Mouse (Mus musculus) CH12F3 (cell line): ENCODE measurements around the gene Tns3.

Source experiments
- in situ Hi-C: fragments of 300-500 bp; cut with MboI; formaldehyde crosslinking; loops from 2 replicates; pipeline ENCODE4 v1.14.3; 2020; ENCODE audit warnings: low sequenced_read_pairs

Tns3 gene

GRCm38 (mm10) chr11:8444759-8445422 lies 219.4 kb downstream of the Tns3 start:
- in situ Hi-C loops, result no loop called here

GRCm38 (mm10) chr11:8443539-8444292 lies 220.6 kb downstream of the Tns3 start:
- in situ Hi-C loops, result no loop called here

- in situ Hi-C loops, result no loop called here
These were observed 223.6 kb downstream of the Tns3 start for GRCm38 (mm10) chr11:8440706-8441105.

GRCm38 (mm10) chr11:8440221-8440620 lies 224.1 kb downstream of the Tns3 start:
- in situ Hi-C loops, result no loop called here

GRCm38 (mm10) chr11:8439035-8439434 lies 225.3 kb downstream of the Tns3 start:
- in situ Hi-C loops, result no loop called here

GRCm38 (mm10) chr11:8438269-8438668 lies 226.1 kb downstream of the Tns3 start:
- in situ Hi-C loops, result no loop called here

GRCm38 (mm10) chr11:8435101-8435500 lies 229.2 kb downstream of the Tns3 start:
- in situ Hi-C loops, result no loop called here

GRCm38 (mm10) chr11:8434366-8434765 lies 230.0 kb downstream of the Tns3 start:
- in situ Hi-C loops, result no loop called here

GRCm38 (mm10) chr11:8433443-8433842 lies 230.9 kb downstream of the Tns3 start:
- in situ Hi-C loops, result no loop called here

GRCm38 (mm10) chr11:8432941-8433340 lies 231.4 kb downstream of the Tns3 start:
- in situ Hi-C loops, result no loop called here

GRCm38 (mm10) chr11:8427660-8428059 lies 236.7 kb downstream of the Tns3 start:
- in situ Hi-C loops, result loop anchor here (5.0 kb wide), 1 partner anchor 95 kb away; no protein-coding TSS in a partner anchor

- in situ Hi-C loops, result loop anchor here (5.0 kb wide), 1 partner anchor 97 kb away; no protein-coding TSS in a partner anchor
These were observed 239.1 kb downstream of the Tns3 start for GRCm38 (mm10) chr11:8425226-8425570.

GRCm38 (mm10) chr11:8424342-8425225 lies 239.8 kb downstream of the Tns3 start:
- in situ Hi-C loops, result loop anchor here (5.0 kb wide), 1 partner anchor 98 kb away; no protein-coding TSS in a partner anchor

- in situ Hi-C loops, result no loop called here
These were observed 259.0 kb downstream of the Tns3 start for GRCm38 (mm10) chr11:8405225-8405899.

GRCm38 (mm10) chr11:8401328-8401727 lies 263.0 kb downstream of the Tns3 start:
- in situ Hi-C loops, result no loop called here

GRCm38 (mm10) chr11:8396329-8396728 lies 268.0 kb downstream of the Tns3 start:
- in situ Hi-C loops, result loop anchor here (25.0 kb wide), 1 partner anchor 1734 kb away; the partner anchor contains the start of gene Ramp3

GRCm38 (mm10) chr11:8391564-8391963 lies 272.8 kb downstream of the Tns3 start:
- in situ Hi-C loops, result loop anchor here (25.0 kb wide), 1 partner anchor 1729 kb away; the partner anchor contains the start of gene Ramp3

GRCm38 (mm10) chr11:8385891-8386405 lies 278.4 kb downstream of the Tns3 start:
- in situ Hi-C loops, result loop anchor here (25.0 kb wide), 1 partner anchor 1724 kb away; the partner anchor contains the start of gene Ramp3
